Mouse (Mus musculus) adrenal gland, adult 2 months (tissue): Measurements from ENCODE around the gene Wdr70. TPM values are rescaled to one million over a fixed set of nuclear protein-coding genes. Genes with fewer than 3 reads are reported as not detected.
A peak's percentile ranks its signal among the peaks of the same experiment; 100 is the strongest.

Experiments used
- DNase-seq: peaks from one replicate; pipeline ENCODE4 v3.0.0; 2021
- polyA plus RNA-seq: library from polyadenylated mRNA; depleted of rRNA; stranded (reverse); fragments of >200 nt; gene quantifications from 2 replicates; pipeline ENCODE4 v1.2.3, GENCODE M21; 2012
- total RNA-seq, 2 experiments: library from RNA; stranded (reverse); gene quantifications; 2 replicates each; pipeline ENCODE4 v1.2.3; 2021

Wdr70 gene
- total and polyA plus RNA-seq, 3 experiments: 8.9 to 29.8 (median 28.6) TPM

GRCm38 (mm10) chr15:8030643-8031042, 68.4 kb downstream of the Wdr70 start:
- DNase-seq: no peak

GRCm38 (mm10) chr15:8027503-8027902, 71.5 kb downstream of the Wdr70 start:
- DNase-seq: no peak

GRCm38 (mm10) chr15:8011418-8011817, 87.6 kb downstream of the Wdr70 start:
- no peak for DNase-seq

- DNase-seq: no peak
Observed at GRCm38 (mm10) chr15:8007413-8007812, 91.6 kb downstream of the Wdr70 start.

- no peak for DNase-seq
Observed at GRCm38 (mm10) chr15:8006056-8006455, 93.0 kb downstream of the Wdr70 start.

GRCm38 (mm10) chr15:8005506-8005905, 93.5 kb downstream of the Wdr70 start:
- no peak for DNase-seq

- DNase-seq: no peak
Observed at GRCm38 (mm10) chr15:8003789-8004188, 95.2 kb downstream of the Wdr70 start.

GRCm38 (mm10) chr15:7998843-7999546, 100.0 kb downstream of the Wdr70 start:
- no peak for DNase-seq

GRCm38 (mm10) chr15:7998095-7998494, 100.9 kb downstream of the Wdr70 start:
- DNase-seq: no peak

- DNase-seq: no peak
Observed at GRCm38 (mm10) chr15:7993721-7994120, 105.3 kb downstream of the Wdr70 start.

GRCm38 (mm10) chr15:7990101-7990500, 108.9 kb downstream of the Wdr70 start:
- DNase-seq: no peak

- no peak for DNase-seq
Observed at GRCm38 (mm10) chr15:7987374-7987773, 111.6 kb downstream of the Wdr70 start.

GRCm38 (mm10) chr15:7986274-7986673, 112.7 kb downstream of the Wdr70 start:
- no peak for DNase-seq

- no peak for DNase-seq
Observed at GRCm38 (mm10) chr15:7978640-7979039, 120.4 kb downstream of the Wdr70 start.

GRCm38 (mm10) chr15:7976775-7977174, 122.2 kb downstream of the Wdr70 start:
- DNase-seq: no peak

GRCm38 (mm10) chr15:7974368-7974767, 124.6 kb downstream of the Wdr70 start:
- no peak for DNase-seq

GRCm38 (mm10) chr15:7972528-7972927, 126.5 kb downstream of the Wdr70 start:
- DNase-seq: no peak

- DNase-seq: no peak
Observed at GRCm38 (mm10) chr15:7962786-7963185, 136.2 kb downstream of the Wdr70 start.

GRCm38 (mm10) chr15:7961489-7961888, 137.5 kb downstream of the Wdr70 start:
- peak; percentile 16 for DNase-seq

- no peak for DNase-seq
Observed at GRCm38 (mm10) chr15:7956899-7957298, 142.1 kb downstream of the Wdr70 start.

- DNase-seq: no peak
Observed at GRCm38 (mm10) chr15:7950561-7950960, 148.4 kb downstream of the Wdr70 start.

- no peak for DNase-seq
Observed at GRCm38 (mm10) chr15:7941690-7942089, 157.3 kb downstream of the Wdr70 start.

GRCm38 (mm10) chr15:7935571-7936165, 163.3 kb downstream of the Wdr70 start:
- no peak for DNase-seq

GRCm38 (mm10) chr15:7934580-7934979, 164.4 kb downstream of the Wdr70 start:
- no peak for DNase-seq
